Mouse (Mus musculus): ENCODE results near the gene Prox2.

Gene Prox2

GRCm38 (mm10) chr12:85129426-85129978 lies 18.9 kb upstream of the Prox2 start:
- DNase-seq, result no peak

GRCm38 (mm10) chr12:85126986-85127603 lies 16.5 kb upstream of the Prox2 start:
- no peak for DNase-seq

GRCm38 (mm10) chr12:85124751-85125150 lies 14.2 kb upstream of the Prox2 start:
- no peak for DNase-seq

GRCm38 (mm10) chr12:85123645-85124044 lies 13.1 kb upstream of the Prox2 start:
- DNase-seq, result no peak

- no peak for DNase-seq
These were observed 12.6 kb upstream of the Prox2 start for GRCm38 (mm10) chr12:85123108-85123530.

- DNase-seq, result no peak
These were observed 11.4 kb upstream of the Prox2 start for GRCm38 (mm10) chr12:85121806-85122459.

- no peak for DNase-seq
These were observed 5.1 kb upstream of the Prox2 start for GRCm38 (mm10) chr12:85115678-85116077.

GRCm38 (mm10) chr12:85113917-85114316 lies 3.4 kb upstream of the Prox2 start:
- no peak for DNase-seq

GRCm38 (mm10) chr12:85113337-85113736 lies 2.8 kb upstream of the Prox2 start:
- DNase-seq, result no peak

GRCm38 (mm10) chr12:85112550-85113251 lies 2.1 kb upstream of the Prox2 start:
- no peak for DNase-seq

- peak; percentile 30 to 33 for DNase-seq
These were observed 405 bp downstream of the Prox2 start for GRCm38 (mm10) chr12:85110011-85110697.

GRCm38 (mm10) chr12:85109426-85109825 lies 1.1 kb downstream of the Prox2 start:
- DNase-seq, result no peak

- no peak for DNase-seq
These were observed 1.9 kb downstream of the Prox2 start for GRCm38 (mm10) chr12:85108643-85109042.

GRCm38 (mm10) chr12:85106292-85106691 lies 4.3 kb downstream of the Prox2 start:
- no peak for DNase-seq

GRCm38 (mm10) chr12:85104789-85105188 lies 5.8 kb downstream of the Prox2 start:
- no peak for DNase-seq

- no peak for DNase-seq
These were observed 7.5 kb downstream of the Prox2 start for GRCm38 (mm10) chr12:85103096-85103495.

GRCm38 (mm10) chr12:85101521-85102106 lies 8.9 kb downstream of the Prox2 start:
- DNase-seq, result no peak

- no peak for DNase-seq
These were observed 9.6 kb downstream of the Prox2 start for GRCm38 (mm10) chr12:85101001-85101400.

- peak; percentile 32 to 55 for DNase-seq
These were observed 14.7 kb downstream of the Prox2 start for GRCm38 (mm10) chr12:85095859-85096258.

GRCm38 (mm10) chr12:85095146-85095545 lies 15.4 kb downstream of the Prox2 start:
- DNase-seq, result no peak

GRCm38 (mm10) chr12:85094706-85095105 lies 15.9 kb downstream of the Prox2 start:
- DNase-seq, result peak; percentile 69 to 77

- peak; percentile 57 to 71 for DNase-seq
These were observed 16.5 kb downstream of the Prox2 start for GRCm38 (mm10) chr12:85094010-85094409.

GRCm38 (mm10) chr12:85092214-85092613 lies 18.3 kb downstream of the Prox2 start:
- peak; percentile 87 to 88 for DNase-seq

Data from cerebellum, postnatal 10 days (tissue).